Mouse (Mus musculus): Measurements from ENCODE around the gene Gm7978. TPM values are rescaled to one million over a fixed set of nuclear protein-coding genes. Genes with fewer than 3 reads are reported as not detected.
"Not testable (repeated sequence)": the region's sequence is repeated elsewhere in the genome, so short reads cannot be mapped to it uniquely, and the experiment has no call there.

Gene Gm7978
- polyA plus RNA-seq (2012; rRNA removed): not detected in 2 replicates

- not testable (repeated sequence) for H3K4me3 ChIP-seq (replicated peaks; ENCODE audit: extremely low read depth, low read depth, low read length); H3K4me1 ChIP-seq (ENCODE audit: control insufficient read depth, insufficient read depth, low read length); DNase-seq
- WGBS: no CpG with 5 or more reads among the region's 1 CpGs
These were observed at the start of gene Gm7978 for GRCm38 (mm10) chr5:95736073-95736472. Gene Gm7978, minus strand, starts transcription at chr5:95736173.

GRCm38 (mm10) chr5:95775690-95776089 lies 39.7 kb upstream of the Gm7978 start, which contains the start of gene E330014E10Rik:
Gene E330014E10Rik, plus strand, starts transcription at chr5:95775990.
- no CpG with 5 or more reads among the region's 2 CpGs for WGBS
- DNase-seq; H3K4me3 ChIP-seq (replicated peaks; ENCODE audit: extremely low read depth, low read depth, low read length): not testable (repeated sequence)

GRCm38 (mm10) chr5:95741714-95742113 lies 5.7 kb upstream of the Gm7978 start, which contains the start of gene Gm7982:
Gene Gm7982, plus strand, starts transcription at chr5:95742014.
- not testable (repeated sequence) for H3K4me1 ChIP-seq (ENCODE audit: control insufficient read depth, insufficient read depth, low read length); DNase-seq; H3K4me3 ChIP-seq (replicated peaks; ENCODE audit: extremely low read depth, low read depth, low read length)
- no CpG with 5 or more reads among the region's 3 CpGs for WGBS

More at GRCm38 (mm10) chr5:95775690-95776089, 39.7 kb upstream of the Gm7978 start, which contains the start of gene E330014E10Rik:
- H3K4me1 ChIP-seq (ENCODE audit: control insufficient read depth, insufficient read depth, low read length): not testable (repeated sequence)

Other genes with a start within 250 kb of the Gm7978 start
- gene Gm3286, start 225.4 kb downstream of the Gm7978 start, polyA plus RNA-seq (2012; rRNA removed): not detected in 2 replicates
- gene Gm7971, start 141.3 kb downstream of the Gm7978 start, polyA plus RNA-seq (2012; rRNA removed): not detected in 2 replicates
- not detected in 2 replicates for gene Gm7982, start 5.8 kb upstream of the Gm7978 start, polyA plus RNA-seq (2012; rRNA removed)
- not detected in 2 replicates for gene E330014E10Rik, start 39.8 kb upstream of the Gm7978 start, polyA plus RNA-seq (2012; rRNA removed)
- gene Cxcl13, start 220.8 kb upstream of the Gm7978 start, polyA plus RNA-seq (2012; rRNA removed): 1.1 and 1.4 TPM in 2 replicates